Mouse (Mus musculus) neural tube, embryonic 11.5 days (tissue): ENCODE data around the gene Ptk7. TPM values are rescaled to one million over a fixed set of nuclear protein-coding genes. Genes with fewer than 3 reads are reported as not detected.

ENCODE experiments used
- ATAC-seq: fragments of 200-750 bp; cut with Nextera tagmentation; 2 replicates; pipeline ENCODE4 v1.8.0; 2017; ENCODE audit warnings: moderate number of reproducible peaks, mild to moderate bottlenecking, moderate TSS enrichment, moderate library complexity; ENCODE audit not compliant: insufficient read depth, low FRiP score, low TSS enrichment
- DNase-seq: peaks from one replicate; pipeline ENCODE4 v3.0.0-alpha.2; 2015; ENCODE audit warnings: low spot score
- H3K27ac ChIP-seq: fragments of 300-500 bp; sonication (generic); 2 replicates; pipeline ENCODE4 v1.5.1; 2014; ENCODE audit warnings: low read depth, mild to moderate bottlenecking, low read length
- H3K27me3 ChIP-seq: fragments of 300-500 bp; sonication (generic); 2 replicates; pipeline ENCODE4 v1.6.1; 2014; ENCODE audit warnings: mild to moderate bottlenecking, low read length, mixed read lengths; ENCODE audit not compliant: control insufficient read depth, insufficient read depth
- H3K36me3 ChIP-seq: fragments of 300-500 bp; sonication (generic); 2 replicates; pipeline ENCODE4 v1.6.1; 2014; ENCODE audit warnings: mild to moderate bottlenecking, low read length, moderate library complexity, mixed read lengths; ENCODE audit not compliant: control insufficient read depth, insufficient read depth
- H3K4me1 ChIP-seq: fragments of 300-500 bp; sonication (generic); 2 replicates; pipeline ENCODE4 v1.6.1; 2014; ENCODE audit warnings: low read length, mixed read lengths; ENCODE audit not compliant: control insufficient read depth, insufficient read depth
- H3K4me2 ChIP-seq: fragments of 300-500 bp; sonication (generic); 2 replicates; pipeline ENCODE4 v1.6.1; 2014; ENCODE audit warnings: low read depth, mild to moderate bottlenecking, moderate library complexity
- H3K4me3 ChIP-seq: fragments of 300-500 bp; sonication (generic); 2 replicates; pipeline ENCODE4 v1.5.1; 2014; ENCODE audit warnings: low read depth, low read length
- H3K9ac ChIP-seq: fragments of 300-500 bp; sonication (generic); 2 replicates; pipeline ENCODE4 v1.6.1; 2014; ENCODE audit warnings: mild to moderate bottlenecking, low read length
- H3K9me3 ChIP-seq: fragments of 300-500 bp; sonication (generic); 2 replicates; pipeline ENCODE4 v1.6.1; 2016; ENCODE audit warnings: low read length; ENCODE audit not compliant: control insufficient read depth
- WGBS: fragments of 180-500 bp; shearing (Covaris S2); extraction: QIAGEN DNeasy Blood & Tissue Kit; methylation state at CpG from one replicate; pipeline ENCODE4 v1.1.7; 2014; 5-methylcytosine and 5-hydroxymethylcytosine counted together
- polyA plus RNA-seq: library from polyadenylated mRNA; unstranded; fragments of >200 nt; fragmentation: Nextera tagmentation; extraction: Ambion mirVana; gene quantifications from 2 replicates; pipeline ENCODE4 v1.2.1, GENCODE M21; 2014

Ptk7 gene
- polyA plus RNA-seq, 1 experiment from 2014 or later: 32.9 TPM

- ATAC-seq: no peak
- peaks cover 5% of the 10 kb centered on the region for H3K36me3 ChIP-seq
- WGBS: 93% methylated on average over 4 of the region's 4 CpGs
Observed at GRCm38 (mm10) chr17:46593124-46593523, 36.2 kb downstream of the Ptk7 start.

GRCm38 (mm10) chr17:46591406-46591805 lies 37.9 kb downstream of the Ptk7 start:
- Histone ChIP-seq H3K4me1 (peaks cover 5% of the 10 kb centered on the region; the same call in 1 of the 2 replicates), H3K9ac (no peak overlapping the region), H3K27ac (no peak overlapping the region), H3K4me3 (no peak overlapping the region), H3K9me3 (no peaks in the 10 kb centered on the region), H3K36me3 (peaks cover 11% of the 10 kb centered on the region), H3K27me3 (no peaks in the 10 kb centered on the region), H3K4me2 (no peak overlapping the region)
- 85% methylated on average over 19 of the region's 19 CpGs for WGBS
- DNase-seq (no peak), ATAC-seq (no peak)

More at GRCm38 (mm10) chr17:46593124-46593523, 36.2 kb downstream of the Ptk7 start:
- Histone ChIP-seq H3K4me2 (no peak overlapping the region), H3K27ac (no peak overlapping the region), H3K27me3 (no peaks in the 10 kb centered on the region), H3K9me3 (no peaks in the 10 kb centered on the region), H3K9ac (no peak overlapping the region), H3K4me3 (no peak overlapping the region), H3K4me1 (peaks cover 5% of the 10 kb centered on the region; the same call in 1 of the 2 replicates)
- no peak for DNase-seq

DNA sequence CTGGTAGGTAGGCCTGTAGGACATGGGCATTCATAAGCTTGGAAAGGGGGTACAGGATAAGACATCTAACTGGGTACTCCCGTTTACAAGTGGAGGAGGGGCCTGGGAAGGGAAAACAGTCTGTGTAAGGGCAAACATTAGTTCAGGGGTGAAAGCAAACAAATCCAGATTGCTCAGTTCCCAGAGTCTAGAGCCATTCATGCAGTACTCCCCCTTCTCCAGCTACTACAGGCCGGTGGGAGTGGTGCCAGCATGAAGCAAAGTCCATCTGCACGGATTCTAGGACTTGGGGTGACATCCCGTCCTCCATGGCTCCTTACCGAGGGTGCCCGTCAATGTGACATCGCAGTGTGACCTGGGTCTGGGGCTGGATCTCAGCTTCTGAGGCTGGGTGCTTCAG lies 38.9 kb downstream of the Ptk7 start:
- WGBS: 92% methylated on average over 7 of the region's 7 CpGs
- H3K4me2 ChIP-seq: no peak overlapping the region
- no peak overlapping the region for H3K4me3 ChIP-seq
- H3K36me3 ChIP-seq: peaks cover 14% of the 10 kb centered on the region
- H3K9me3 ChIP-seq: no peaks in the 10 kb centered on the region
- no peaks in the 10 kb centered on the region for H3K27me3 ChIP-seq
- peaks cover 5% of the 10 kb centered on the region; the same call in 1 of the 2 replicates for H3K4me1 ChIP-seq
- no peak overlapping the region for H3K9ac ChIP-seq
- DNase-seq (no peak), ATAC-seq (no peak)
- no peak overlapping the region for H3K27ac ChIP-seq

- H3K4me2 ChIP-seq: no peak overlapping the region
- WGBS: 90% methylated on average over 16 of the region's 16 CpGs
- no peak overlapping the region for H3K27ac ChIP-seq
- no peak overlapping the region for H3K9ac ChIP-seq
- ATAC-seq (no peak), DNase-seq (no peak)
- peaks cover under 1% of the 10 kb centered on the region; the same call in 1 of the 2 replicates for H3K4me1 ChIP-seq
- H3K27me3 ChIP-seq: no peaks in the 10 kb centered on the region
- no peak overlapping the region for H3K4me3 ChIP-seq
- peaks cover 14% of the 10 kb centered on the region for H3K36me3 ChIP-seq
- H3K9me3 ChIP-seq: no peaks in the 10 kb centered on the region
Observed at GRCm38 (mm10) chr17:46589635-46590314, 39.5 kb downstream of the Ptk7 start.

- Histone ChIP-seq H3K27me3 (no peaks in the 10 kb centered on the region), H3K9me3 (no peaks in the 10 kb centered on the region), H3K4me2 (no peak overlapping the region), H3K9ac (no peak overlapping the region), H3K36me3 (peaks cover 14% of the 10 kb centered on the region), H3K4me3 (no peak overlapping the region), H3K4me1 (no peaks in the 10 kb centered on the region), H3K27ac (no peak overlapping the region)
- WGBS: 94% methylated on average over 6 of the region's 6 CpGs
- DNase-seq: no peak
- ATAC-seq: no peak
Observed at GRCm38 (mm10) chr17:46588913-46589312, 40.4 kb downstream of the Ptk7 start.

DNA sequence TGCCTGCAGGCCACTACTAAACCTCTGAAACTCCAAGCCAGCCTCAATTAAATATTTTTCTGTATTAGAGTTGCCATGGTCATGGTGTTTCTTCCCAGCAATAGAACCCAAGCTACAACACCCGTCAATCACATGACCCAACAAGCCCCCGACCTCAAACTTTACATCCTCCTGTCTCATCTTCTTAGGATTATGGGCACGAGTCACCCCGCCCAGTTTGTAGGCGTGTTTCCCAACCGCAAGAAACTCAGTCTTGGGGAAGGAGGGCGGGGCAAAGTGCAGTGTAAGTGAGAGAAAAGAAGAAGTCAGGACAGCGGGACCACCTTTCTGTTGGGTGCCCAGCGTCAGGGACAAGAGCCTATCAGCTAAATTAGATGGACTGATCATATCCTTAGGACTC lies 41.1 kb downstream of the Ptk7 start:
- H3K4me1 ChIP-seq: no peaks in the 10 kb centered on the region
- H3K4me2 ChIP-seq: no peak overlapping the region
- H3K36me3 ChIP-seq: peaks cover 14% of the 10 kb centered on the region
- WGBS: 90% methylated on average over 9 of the region's 9 CpGs
- no peak overlapping the region for H3K27ac ChIP-seq
- no peak overlapping the region for H3K9ac ChIP-seq
- ATAC-seq (no peak), DNase-seq (no peak)
- no peaks in the 10 kb centered on the region for H3K9me3 ChIP-seq
- no peak overlapping the region for H3K4me3 ChIP-seq
- no peaks in the 10 kb centered on the region for H3K27me3 ChIP-seq

DNA sequence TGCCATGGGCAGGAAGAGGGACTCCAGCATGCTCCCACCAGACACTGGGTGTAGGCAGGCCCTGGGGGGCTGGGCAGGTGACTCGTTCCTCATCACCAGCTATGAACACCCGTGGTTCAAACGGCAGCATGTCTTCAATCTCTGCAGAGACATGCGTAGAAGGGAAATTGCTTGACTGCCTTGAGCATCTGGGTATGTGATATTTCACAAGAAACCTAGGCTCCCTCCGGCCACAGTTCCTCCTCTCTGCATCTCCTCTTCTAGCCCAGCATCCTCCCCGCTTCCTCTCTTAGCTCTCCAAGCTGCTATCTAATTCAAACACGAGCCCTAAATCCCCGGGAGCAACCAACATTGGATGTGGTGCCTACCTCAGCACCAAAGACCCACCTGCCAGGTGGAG lies 43.0 kb downstream of the Ptk7 start:
- Histone ChIP-seq H3K9me3 (no peaks in the 10 kb centered on the region), H3K4me2 (no peak overlapping the region), H3K4me3 (no peak overlapping the region), H3K27ac (no peak overlapping the region), H3K27me3 (no peaks in the 10 kb centered on the region), H3K36me3 (peaks cover 17% of the 10 kb centered on the region), H3K9ac (no peak overlapping the region), H3K4me1 (no peaks in the 10 kb centered on the region)
- DNase-seq (no peak), ATAC-seq (no peak)
- 96% methylated on average over 8 of the region's 8 CpGs for WGBS

DNA sequence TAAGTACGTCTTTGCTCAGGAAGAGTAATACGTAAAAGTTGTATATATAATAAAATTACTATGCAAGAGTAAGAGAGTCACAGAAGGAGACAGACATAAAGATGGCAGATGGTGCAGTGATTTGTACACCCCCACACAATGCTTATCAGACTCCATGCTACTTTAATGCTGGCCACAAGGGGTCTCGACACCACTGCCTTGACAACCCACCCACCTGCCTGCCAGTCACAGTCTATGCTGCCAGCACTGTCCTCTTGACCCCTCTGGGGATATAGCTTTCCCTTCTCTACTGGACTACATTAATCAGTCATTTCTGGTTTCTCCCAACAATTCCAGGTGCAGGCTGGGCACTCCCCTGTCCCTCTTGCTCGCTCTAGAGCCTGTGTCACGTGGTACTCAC lies 50.7 kb downstream of the Ptk7 start:
- Histone ChIP-seq H3K36me3 (peaks cover 30% of the 10 kb centered on the region), H3K27ac (no peak overlapping the region), H3K4me2 (no peak overlapping the region), H3K4me3 (no peak overlapping the region), H3K27me3 (no peaks in the 10 kb centered on the region), H3K9me3 (no peaks in the 10 kb centered on the region), H3K9ac (no peak overlapping the region), H3K4me1 (no peaks in the 10 kb centered on the region)
- DNase-seq: no peak
- WGBS: 88% methylated on average over 5 of the region's 5 CpGs
- ATAC-seq: no peak

GRCm38 (mm10) chr17:46576070-46576469 lies 53.2 kb downstream of the Ptk7 start:
- ATAC-seq (no peak), DNase-seq (no peak)
- no peak overlapping the region for H3K27ac ChIP-seq
- no peaks in the 10 kb centered on the region for H3K9me3 ChIP-seq
- 91% methylated on average over 13 of the region's 13 CpGs for WGBS
- H3K4me3 ChIP-seq: no peak overlapping the region
- H3K4me2 ChIP-seq: no peak overlapping the region
- peaks cover 37% of the 10 kb centered on the region for H3K36me3 ChIP-seq
- H3K9ac ChIP-seq: no peak overlapping the region
- no peaks in the 10 kb centered on the region for H3K27me3 ChIP-seq
- no peaks in the 10 kb centered on the region for H3K4me1 ChIP-seq
